Mouse (Mus musculus): ENCODE results near the gene Gm4131. TPM values are rescaled to one million over a fixed set of nuclear protein-coding genes. Genes with fewer than 3 reads are reported as not detected.

The Gm4131 gene
- polyA plus RNA-seq, 1 experiment from 2014 or later: not detected

- Histone ChIP-seq H3K4me1 (ENCODE audit: insufficient read depth, low read depth, low read length) (peaks cover 12% of the 10 kb centered on the region; the same call in 1 of the 2 replicates), H3K9ac (replicated peaks; ENCODE audit: low read depth) (peak within 1 kb of the TSS; percentile 62), H3K4me3 (ENCODE audit: low read depth, low read length) (peak within 1 kb of the TSS; percentile 58), H3K9me3 (ENCODE audit: low read length) (no peaks in the 10 kb centered on the region), H3K36me3 (ENCODE audit: insufficient read depth, low read length) (no peaks in the 10 kb centered on the region), H3K27ac (ENCODE audit: low read length) (peak within 1 kb of the TSS; percentile 57), H3K27me3 (replicated peaks; ENCODE audit: insufficient read depth, low read length) (no peaks in the 10 kb centered on the region), H3K4me2 (replicated peaks; ENCODE audit: low read depth, low read length) (peak within 1 kb of the TSS; percentile 94)
- ATAC-seq: peak; percentile 92
- peak; percentile 92 for DNase-seq (ENCODE audit: low spot score)
- WGBS: under 1% methylated on average over 33 of the region's 51 CpGs
- TF ChIP-seq CTCF (IDR thresholded peaks at IDR 0.05): peak; percentile 39
- no peak for TF ChIP-seq EP300 (IDR thresholded peaks at IDR 0.05)
These were observed 11.4 kb downstream of the Gm4131 start, which contains the start of gene Fam124a for GRCm38 (mm10) chr14:62555309-62555829. Gene Fam124a (plus strand): TSS chr14:62555737.

GRCm38 (mm10) chr14:62553786-62554185 is 12.9 kb downstream of the Gm4131 start:
- Histone ChIP-seq H3K9me3 (ENCODE audit: low read length) (no peaks in the 10 kb centered on the region), H3K27me3 (replicated peaks; ENCODE audit: insufficient read depth, low read length) (no peaks in the 10 kb centered on the region), H3K36me3 (ENCODE audit: insufficient read depth, low read length) (no peaks in the 10 kb centered on the region), H3K9ac (replicated peaks; ENCODE audit: low read depth) (no peak overlapping the region), H3K4me2 (replicated peaks; ENCODE audit: low read depth, low read length) (no peak overlapping the region), H3K27ac (ENCODE audit: low read length) (no peak overlapping the region), H3K4me3 (ENCODE audit: low read depth, low read length) (no peak overlapping the region), H3K4me1 (ENCODE audit: insufficient read depth, low read depth, low read length) (peaks cover 12% of the 10 kb centered on the region; the same call in 1 of the 2 replicates)
- ATAC-seq: no peak
- no peak for DNase-seq (ENCODE audit: low spot score)
- TF ChIP-seq EP300 (IDR thresholded peaks at IDR 0.05) (no peak), CTCF (IDR thresholded peaks at IDR 0.05) (no peak)
- WGBS: 76% methylated on average over 5 of the region's 5 CpGs

GRCm38 (mm10) chr14:62552771-62553170 is 13.9 kb downstream of the Gm4131 start:
- Histone ChIP-seq H3K36me3 (ENCODE audit: insufficient read depth, low read length) (no peaks in the 10 kb centered on the region), H3K4me2 (replicated peaks; ENCODE audit: low read depth, low read length) (no peak overlapping the region), H3K4me1 (ENCODE audit: insufficient read depth, low read depth, low read length) (peaks cover 10% of the 10 kb centered on the region; the same call in 1 of the 2 replicates), H3K27ac (ENCODE audit: low read length) (no peak overlapping the region), H3K27me3 (replicated peaks; ENCODE audit: insufficient read depth, low read length) (no peaks in the 10 kb centered on the region), H3K9me3 (ENCODE audit: low read length) (no peaks in the 10 kb centered on the region), H3K9ac (replicated peaks; ENCODE audit: low read depth) (no peak overlapping the region), H3K4me3 (ENCODE audit: low read depth, low read length) (no peak overlapping the region)
- WGBS: 69% methylated on average over 4 of the region's 4 CpGs
- TF ChIP-seq EP300 (IDR thresholded peaks at IDR 0.05) (no peak), CTCF (IDR thresholded peaks at IDR 0.05) (no peak)
- ATAC-seq (no peak), DNase-seq (ENCODE audit: low spot score) (peak; percentile 72)

- Histone ChIP-seq H3K4me3 (ENCODE audit: low read depth, low read length) (no peak overlapping the region), H3K27me3 (replicated peaks; ENCODE audit: insufficient read depth, low read length) (no peaks in the 10 kb centered on the region), H3K36me3 (ENCODE audit: insufficient read depth, low read length) (no peaks in the 10 kb centered on the region), H3K4me2 (replicated peaks; ENCODE audit: low read depth, low read length) (no peak overlapping the region), H3K9me3 (ENCODE audit: low read length) (no peaks in the 10 kb centered on the region), H3K9ac (replicated peaks; ENCODE audit: low read depth) (no peak overlapping the region), H3K27ac (ENCODE audit: low read length) (no peak overlapping the region), H3K4me1 (ENCODE audit: insufficient read depth, low read depth, low read length) (no peaks in the 10 kb centered on the region)
- TF ChIP-seq EP300 (IDR thresholded peaks at IDR 0.05) (no peak), CTCF (IDR thresholded peaks at IDR 0.05) (no peak)
- ATAC-seq: no peak
- 17% methylated on average over 4 of the region's 4 CpGs for WGBS
- peak; percentile 44 for DNase-seq (ENCODE audit: low spot score)
These were observed 16.6 kb downstream of the Gm4131 start for GRCm38 (mm10) chr14:62550121-62550520.

- no peak for TF ChIP-seq CTCF (IDR thresholded peaks at IDR 0.05)
- WGBS: 29% methylated on average over 4 of the region's 4 CpGs
- Histone ChIP-seq H3K4me1 (ENCODE audit: insufficient read depth, low read depth, low read length) (no peaks in the 10 kb centered on the region), H3K9me3 (ENCODE audit: low read length) (no peaks in the 10 kb centered on the region), H3K4me2 (replicated peaks; ENCODE audit: low read depth, low read length) (no peak overlapping the region), H3K27ac (ENCODE audit: low read length) (no peak overlapping the region), H3K36me3 (ENCODE audit: insufficient read depth, low read length) (no peaks in the 10 kb centered on the region), H3K27me3 (replicated peaks; ENCODE audit: insufficient read depth, low read length) (no peaks in the 10 kb centered on the region), H3K4me3 (ENCODE audit: low read depth, low read length) (no peak overlapping the region), H3K9ac (replicated peaks; ENCODE audit: low read depth) (no peak overlapping the region)
- ATAC-seq (no peak), DNase-seq (ENCODE audit: low spot score) (no peak)
These were observed 20.0 kb downstream of the Gm4131 start for GRCm38 (mm10) chr14:62546746-62547145.

- no peak overlapping the region for H3K9ac ChIP-seq (replicated peaks; ENCODE audit: low read depth)
- no peak overlapping the region for H3K27ac ChIP-seq (ENCODE audit: low read length)
- no peak overlapping the region for H3K4me2 ChIP-seq (replicated peaks; ENCODE audit: low read depth, low read length)
- no peak for DNase-seq (ENCODE audit: low spot score)
- 72% methylated on average over 6 of the region's 6 CpGs for WGBS
- H3K36me3 ChIP-seq (ENCODE audit: insufficient read depth, low read length): no peaks in the 10 kb centered on the region
- TF ChIP-seq EP300 (IDR thresholded peaks at IDR 0.05) (no peak), CTCF (IDR thresholded peaks at IDR 0.05) (no peak)
- no peaks in the 10 kb centered on the region for H3K4me1 ChIP-seq (ENCODE audit: insufficient read depth, low read depth, low read length)
- H3K9me3 ChIP-seq (ENCODE audit: low read length): no peaks in the 10 kb centered on the region
- ATAC-seq: no peak
- H3K27me3 ChIP-seq (replicated peaks; ENCODE audit: insufficient read depth, low read length): no peaks in the 10 kb centered on the region
- no peak overlapping the region for H3K4me3 ChIP-seq (ENCODE audit: low read depth, low read length)
These were observed 20.4 kb downstream of the Gm4131 start for GRCm38 (mm10) chr14:62546296-62546695.

GRCm38 (mm10) chr14:62541751-62542150 is 25.0 kb downstream of the Gm4131 start:
- DNase-seq (ENCODE audit: low spot score): no peak
- no peaks in the 10 kb centered on the region for H3K9me3 ChIP-seq (ENCODE audit: low read length)
- no peak overlapping the region for H3K27ac ChIP-seq (ENCODE audit: low read length)
- no peak overlapping the region for H3K9ac ChIP-seq (replicated peaks; ENCODE audit: low read depth)
- ATAC-seq: no peak
- H3K4me2 ChIP-seq (replicated peaks; ENCODE audit: low read depth, low read length): no peak overlapping the region
- WGBS: 83% methylated on average over 1 of the region's 1 CpGs
- no peak overlapping the region for H3K4me3 ChIP-seq (ENCODE audit: low read depth, low read length)
- TF ChIP-seq EP300 (IDR thresholded peaks at IDR 0.05): no peak
- no peak for TF ChIP-seq CTCF (IDR thresholded peaks at IDR 0.05)
- H3K36me3 ChIP-seq (ENCODE audit: insufficient read depth, low read length): no peaks in the 10 kb centered on the region
- no peaks in the 10 kb centered on the region for H3K4me1 ChIP-seq (ENCODE audit: insufficient read depth, low read depth, low read length)
- H3K27me3 ChIP-seq (replicated peaks; ENCODE audit: insufficient read depth, low read length): no peaks in the 10 kb centered on the region

Measured in lung, postnatal 0 days (tissue).